Mouse (Mus musculus): ENCODE data around the gene Fam129a. TPM values are rescaled to one million over a fixed set of nuclear protein-coding genes. Genes with fewer than 3 reads are reported as not detected.

Fam129a gene
- polyA plus RNA-seq (2015; fragmentation: Nextera tagmentation; extraction: Ambion mirVana), result 0.94 and 0.96 TPM in 2 replicates

DNA sequence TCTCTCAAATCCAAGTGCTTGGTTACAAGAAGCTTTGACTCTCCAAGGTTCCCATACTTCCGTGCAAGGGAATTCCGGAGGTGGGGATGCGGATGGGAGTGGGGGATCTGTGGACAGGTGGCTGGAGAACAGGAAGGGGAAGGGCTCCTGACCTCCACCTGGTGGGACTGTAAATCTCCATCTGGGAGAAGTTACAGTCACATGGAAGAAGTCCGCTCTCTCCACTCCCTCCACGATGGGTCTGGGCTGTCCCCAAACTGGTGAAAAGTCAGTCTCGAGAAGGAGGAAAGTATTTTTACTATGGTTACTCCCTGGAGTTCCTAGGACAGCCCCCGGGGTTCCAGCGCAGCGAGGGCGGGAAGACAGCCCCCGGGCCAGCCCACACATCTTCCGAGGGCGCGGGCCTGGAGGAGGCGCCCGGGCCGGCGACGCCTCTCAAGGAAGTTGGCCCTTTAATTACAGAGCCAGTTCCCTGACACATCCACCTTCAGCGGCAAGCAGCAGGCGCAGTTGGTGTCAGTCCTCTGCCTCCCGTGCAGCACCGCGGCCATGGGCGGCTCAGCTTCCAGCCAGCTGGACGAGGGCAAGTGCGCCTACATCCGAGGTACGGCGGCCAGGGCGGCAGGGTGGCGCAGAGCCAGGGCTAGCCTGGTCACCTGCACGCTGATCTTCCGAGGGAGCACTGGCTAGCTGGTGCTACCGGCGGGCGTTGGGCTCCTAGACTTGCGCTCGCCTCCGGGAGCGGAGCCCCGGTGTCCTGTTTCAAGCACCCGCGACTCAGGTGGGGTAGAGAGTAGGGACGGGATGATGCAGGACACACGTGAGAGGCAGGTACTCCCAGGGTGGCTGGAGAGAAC, at the start of gene Fam129a:
Gene Fam129a, plus strand, starts transcription at position 206 of the 857 bp plus-strand sequence.
- WGBS, result 5% methylated on average over 46 of the region's 46 CpGs
- Histone ChIP-seq H3K4me3 (peak within 1 kb of the TSS; percentile 35), H3K9me3 (no peaks in the 10 kb centered on the region), H3K4me1 (replicated peaks) (peaks cover 8% of the 10 kb centered on the region), H3K27ac (replicated peaks) (no peak within 1 kb of the TSS), H3K4me2 (peak within 1 kb of the TSS; percentile 64), H3K36me3 (no peaks in the 10 kb centered on the region), H3K27me3 (peaks cover 19% of the 10 kb centered on the region), H3K9ac (peak within 1 kb of the TSS; percentile 17; the same call in 1 of the 2 replicates)
- ATAC-seq (ENCODE audit: low FRiP score, low read depth), result peak; percentile 65

DNA sequence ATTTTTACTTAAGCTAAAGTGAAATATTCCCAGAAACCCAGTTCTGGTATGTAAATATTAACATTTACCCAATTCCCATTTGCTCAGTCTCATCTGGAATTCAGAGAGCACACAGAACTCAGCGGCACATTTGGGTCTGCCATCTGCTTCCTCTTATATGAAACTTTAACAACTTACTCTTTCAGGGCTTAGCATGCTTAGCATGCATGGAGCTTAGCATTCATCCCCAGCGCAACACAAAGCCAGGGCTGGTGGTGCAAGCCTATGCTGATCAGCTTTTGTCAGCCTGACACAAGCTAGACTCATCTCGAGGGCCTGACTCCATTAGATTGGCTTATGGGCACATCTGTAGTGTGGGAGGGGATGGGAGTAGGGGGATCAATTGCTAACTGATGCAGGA, 44.3 kb upstream of the Fam129a start:
- H3K9me3 ChIP-seq, result no peaks in the 10 kb centered on the region
- no peak overlapping the region for H3K4me3 ChIP-seq
- no peak overlapping the region for H3K27ac ChIP-seq (replicated peaks)
- no peaks in the 10 kb centered on the region for H3K27me3 ChIP-seq
- no peak overlapping the region for H3K4me2 ChIP-seq
- H3K36me3 ChIP-seq, result no peaks in the 10 kb centered on the region
- H3K9ac ChIP-seq, result no peak overlapping the region
- ATAC-seq (ENCODE audit: low FRiP score, low read depth), result no peak
- no peaks in the 10 kb centered on the region for H3K4me1 ChIP-seq (replicated peaks)
- 54% methylated on average over 3 of the region's 3 CpGs for WGBS

DNA sequence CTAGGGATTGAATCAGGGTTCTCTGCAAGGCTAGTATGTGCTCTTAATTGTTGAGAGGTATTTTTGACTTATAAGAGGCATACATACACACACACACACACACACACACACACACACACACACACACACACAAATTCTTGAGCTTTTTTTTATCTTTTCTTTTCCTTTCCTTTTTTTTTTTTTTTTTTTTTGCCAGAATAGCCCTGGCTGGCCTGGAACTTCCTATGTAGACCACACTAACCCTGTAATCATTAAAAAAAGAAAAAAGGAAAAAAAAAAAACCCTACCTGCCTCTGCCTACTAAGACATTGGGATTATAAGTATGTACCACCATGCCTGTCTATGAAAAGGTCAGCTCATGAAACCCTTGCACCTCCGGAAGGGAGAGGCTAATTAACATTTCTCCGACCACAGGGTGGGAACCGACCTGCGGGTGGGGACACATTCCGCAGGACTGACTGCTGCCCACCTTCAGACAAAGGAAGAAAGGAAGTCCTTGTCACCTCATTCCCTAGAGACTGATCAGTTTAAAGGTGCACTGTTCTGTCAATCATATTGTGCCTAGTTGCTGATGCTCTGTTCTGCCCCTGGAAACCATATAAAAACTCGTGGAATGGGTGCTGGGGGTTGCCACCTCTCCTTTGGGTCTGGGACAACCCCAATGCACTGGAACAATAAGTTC, 27.0 kb upstream of the Fam129a start:
- no peak for ATAC-seq (ENCODE audit: low FRiP score, low read depth)
- H3K4me2 ChIP-seq, result no peak overlapping the region
- WGBS, result 77% methylated on average over 6 of the region's 6 CpGs
- no peaks in the 10 kb centered on the region for H3K4me1 ChIP-seq (replicated peaks)
- H3K4me3 ChIP-seq, result no peak overlapping the region
- H3K36me3 ChIP-seq, result no peaks in the 10 kb centered on the region
- H3K9ac ChIP-seq, result no peak overlapping the region
- H3K9me3 ChIP-seq, result no peaks in the 10 kb centered on the region
- H3K27me3 ChIP-seq, result no peaks in the 10 kb centered on the region
- no peak overlapping the region for H3K27ac ChIP-seq (replicated peaks)

DNA sequence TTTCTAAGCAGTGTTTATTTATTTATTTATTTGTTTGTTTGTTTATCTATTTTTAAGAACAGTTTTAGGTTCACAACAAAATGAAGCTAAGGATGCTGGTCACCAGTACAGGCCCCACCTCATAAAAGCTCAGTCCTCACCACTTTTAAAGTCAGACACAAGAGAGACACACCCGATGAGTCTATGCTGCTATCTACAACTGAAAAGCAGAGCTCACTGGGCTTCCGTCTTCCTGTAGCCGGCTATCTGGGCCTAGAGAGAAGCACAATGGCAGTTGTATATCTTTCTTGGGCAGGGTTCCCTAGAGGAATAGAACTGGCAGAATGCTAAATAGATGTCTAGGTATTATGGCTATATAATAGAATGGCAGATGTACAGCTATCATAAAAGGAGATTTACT, 26.4 kb upstream of the Fam129a start:
- H3K4me1 ChIP-seq (replicated peaks), result no peaks in the 10 kb centered on the region
- H3K36me3 ChIP-seq, result no peaks in the 10 kb centered on the region
- H3K27me3 ChIP-seq, result no peaks in the 10 kb centered on the region
- no peak overlapping the region for H3K9ac ChIP-seq
- no peak overlapping the region for H3K4me2 ChIP-seq
- ATAC-seq (ENCODE audit: low FRiP score, low read depth), result no peak
- H3K9me3 ChIP-seq, result no peaks in the 10 kb centered on the region
- no peak overlapping the region for H3K4me3 ChIP-seq
- H3K27ac ChIP-seq (replicated peaks), result no peak overlapping the region
- WGBS, result 86% methylated on average over 3 of the region's 3 CpGs

DNA sequence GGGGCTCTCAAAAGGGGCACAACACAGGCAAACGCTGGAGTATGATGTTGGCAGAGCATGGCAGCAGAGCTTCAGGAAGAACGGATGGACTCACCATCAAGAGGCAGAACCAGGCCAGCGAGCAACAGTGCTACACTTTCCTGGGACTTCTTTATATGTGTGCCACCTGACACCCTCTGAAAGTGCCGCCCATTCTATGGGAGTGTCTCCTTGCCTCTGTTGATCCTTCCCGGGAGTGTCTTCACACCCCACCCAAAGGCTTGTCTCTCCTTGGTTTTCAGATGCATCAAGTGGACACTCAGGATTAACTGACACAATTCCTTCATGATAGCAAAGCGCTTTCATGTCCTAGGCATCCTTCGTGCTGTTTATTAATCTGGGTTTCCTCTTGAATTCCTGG, 25.4 kb upstream of the Fam129a start:
- Histone ChIP-seq H3K27ac (replicated peaks) (no peak overlapping the region), H3K9ac (no peak overlapping the region), H3K4me1 (replicated peaks) (no peaks in the 10 kb centered on the region), H3K27me3 (no peaks in the 10 kb centered on the region), H3K4me2 (no peak overlapping the region), H3K4me3 (no peak overlapping the region), H3K9me3 (no peaks in the 10 kb centered on the region), H3K36me3 (no peaks in the 10 kb centered on the region)
- WGBS, result 85% methylated on average over 7 of the region's 7 CpGs
- ATAC-seq (ENCODE audit: low FRiP score, low read depth), result no peak

DNA sequence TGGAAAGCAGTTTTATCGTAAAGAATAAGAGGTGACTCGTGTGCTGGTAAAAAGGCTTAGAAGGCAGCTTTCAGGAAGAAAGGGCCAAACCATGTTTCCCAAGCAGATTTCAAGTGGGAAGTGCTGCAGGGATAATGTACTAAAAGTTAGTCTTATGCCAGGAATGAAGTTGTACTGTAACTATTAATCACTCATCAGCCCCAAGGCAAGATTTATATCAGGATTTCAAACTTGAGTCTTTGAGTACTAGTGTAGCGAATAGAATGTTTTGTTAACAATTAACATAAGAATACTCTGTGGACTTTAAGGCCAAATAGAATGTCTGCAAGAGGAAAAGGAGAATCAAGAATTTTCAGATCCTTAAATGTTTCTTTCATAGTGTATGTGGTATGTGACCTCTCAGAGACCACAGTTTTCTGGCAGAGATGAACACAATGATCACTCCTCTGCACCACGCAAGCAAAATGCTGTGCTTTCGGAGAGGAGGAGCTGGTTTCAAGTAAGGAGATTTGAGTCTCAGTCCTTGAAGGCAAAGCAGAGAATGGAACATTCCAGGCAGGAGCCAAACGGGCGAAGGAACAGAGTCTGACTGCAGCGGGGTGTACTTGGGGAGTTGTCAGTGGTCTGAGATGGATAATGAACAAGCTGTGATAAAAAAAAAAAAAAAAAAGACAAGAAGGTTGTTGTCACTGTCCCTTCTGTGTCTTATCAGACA, 21.9 kb upstream of the Fam129a start:
- WGBS, result 77% methylated on average over 8 of the region's 8 CpGs

DNA sequence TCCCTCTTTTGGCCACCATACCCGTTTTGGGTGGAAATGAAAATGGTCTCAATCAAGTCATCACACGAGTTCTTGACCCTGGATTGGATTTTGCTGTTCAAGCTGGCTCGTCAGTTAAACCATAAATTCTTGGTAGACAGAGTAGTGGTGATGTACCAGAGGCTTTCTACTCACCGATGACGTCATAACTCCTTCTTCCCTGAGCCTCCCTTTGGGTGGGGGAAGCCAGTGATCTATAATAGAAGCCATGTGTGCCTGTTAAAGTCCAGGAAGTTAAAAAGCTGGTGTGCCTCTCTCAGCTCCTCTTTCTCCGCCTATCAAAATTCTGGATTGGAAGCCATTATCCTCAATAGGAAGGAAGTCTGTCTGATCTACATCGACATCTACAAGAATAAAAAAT, 21.2 kb upstream of the Fam129a start:
- Histone ChIP-seq H3K27me3 (no peaks in the 10 kb centered on the region), H3K4me1 (replicated peaks) (no peaks in the 10 kb centered on the region; the same call in 1 of the 2 replicates), H3K9me3 (no peaks in the 10 kb centered on the region), H3K36me3 (no peaks in the 10 kb centered on the region), H3K4me3 (no peak overlapping the region), H3K27ac (replicated peaks) (no peak overlapping the region), H3K4me2 (no peak overlapping the region), H3K9ac (no peak overlapping the region)
- WGBS, result 89% methylated on average over 7 of the region's 7 CpGs
- no peak for ATAC-seq (ENCODE audit: low FRiP score, low read depth)

More for the DNA sequence above, 21.9 kb upstream of the Fam129a start:
- Histone ChIP-seq H3K9ac (no peak overlapping the region), H3K36me3 (no peaks in the 10 kb centered on the region), H3K4me2 (no peak overlapping the region), H3K4me1 (replicated peaks) (no peaks in the 10 kb centered on the region; the same call in 1 of the 2 replicates), H3K9me3 (no peaks in the 10 kb centered on the region), H3K27ac (replicated peaks) (no peak overlapping the region), H3K4me3 (no peak overlapping the region), H3K27me3 (no peaks in the 10 kb centered on the region)
- no peak for ATAC-seq (ENCODE audit: low FRiP score, low read depth)

DNA sequence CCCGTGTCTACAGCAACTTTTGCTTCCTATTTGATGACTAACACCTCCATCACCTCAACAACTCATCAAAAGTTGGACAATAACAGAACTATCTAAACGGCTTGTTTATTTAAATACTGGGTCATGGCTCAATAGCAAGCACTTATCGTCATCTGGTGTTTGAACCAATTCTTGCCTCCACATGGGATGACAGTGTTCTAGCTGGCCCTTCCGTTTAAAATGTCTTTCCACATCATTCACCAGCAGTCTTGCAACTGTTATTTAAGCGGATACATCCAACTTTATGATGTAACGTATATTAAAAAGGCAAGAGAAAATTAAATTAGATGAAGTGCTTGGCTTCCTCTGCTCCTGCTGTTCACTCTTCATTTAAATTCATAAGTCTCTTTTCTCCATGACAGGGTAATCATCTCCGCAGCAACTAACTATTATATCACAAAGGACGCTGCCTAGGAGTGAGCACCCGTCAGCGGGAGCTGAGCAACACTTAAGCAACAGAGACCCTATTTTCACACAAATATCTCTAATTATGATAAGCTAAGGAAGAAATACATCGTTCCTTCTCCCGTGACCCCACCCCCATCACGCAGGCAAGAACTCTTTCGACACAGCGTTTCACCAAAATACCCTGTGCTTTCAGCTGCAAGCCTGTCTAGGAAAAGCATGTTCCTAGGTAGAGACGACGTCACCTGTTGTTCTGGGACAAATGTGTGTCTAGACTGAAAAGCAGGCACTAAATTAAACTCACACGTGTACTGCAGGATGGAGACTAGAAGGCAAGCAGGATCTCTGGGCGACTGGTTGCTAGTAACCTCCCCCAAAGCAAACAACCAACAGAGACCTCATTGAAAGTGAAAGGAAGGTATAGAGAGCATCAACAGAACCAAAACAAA, 20.2 kb upstream of the Fam129a start:
- Histone ChIP-seq H3K27me3 (no peaks in the 10 kb centered on the region), H3K9me3 (no peaks in the 10 kb centered on the region), H3K4me2 (peak overlapping the region; percentile 41), H3K4me3 (no peak overlapping the region), H3K9ac (no peak overlapping the region), H3K36me3 (no peaks in the 10 kb centered on the region), H3K27ac (replicated peaks) (no peak overlapping the region), H3K4me1 (replicated peaks) (no peaks in the 10 kb centered on the region; the same call in 1 of the 2 replicates)
- ATAC-seq (ENCODE audit: low FRiP score, low read depth), result no peak
- 31% methylated on average over 19 of the region's 19 CpGs for WGBS

DNA sequence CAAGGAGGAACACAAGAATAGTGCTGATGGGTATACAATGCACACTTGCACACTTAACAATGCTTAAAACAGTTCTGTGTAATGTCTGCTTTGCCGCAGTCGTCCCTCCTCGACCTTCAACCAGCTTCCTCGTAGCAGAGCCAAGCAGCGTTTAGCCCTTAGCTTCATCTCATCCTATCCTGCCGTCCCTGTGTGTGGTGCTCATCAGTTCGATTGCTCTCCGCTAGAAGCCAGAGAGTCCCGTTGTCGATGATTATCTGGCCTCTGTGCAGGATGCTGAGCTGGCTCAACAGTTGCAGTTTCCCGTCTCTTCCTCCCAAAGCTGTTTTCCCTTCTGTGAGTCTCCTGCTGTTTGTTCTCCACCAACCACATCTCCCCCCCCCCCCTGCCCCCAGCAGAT, 10.4 kb upstream of the Fam129a start:
- Histone ChIP-seq H3K4me3 (no peak overlapping the region), H3K4me1 (replicated peaks) (peaks cover 8% of the 10 kb centered on the region), H3K4me2 (no peak overlapping the region), H3K27ac (replicated peaks) (no peak overlapping the region), H3K9ac (no peak overlapping the region), H3K27me3 (no peaks in the 10 kb centered on the region), H3K9me3 (no peaks in the 10 kb centered on the region), H3K36me3 (no peaks in the 10 kb centered on the region)
- ATAC-seq (ENCODE audit: low FRiP score, low read depth), result no peak
- WGBS, result 64% methylated on average over 11 of the region's 11 CpGs

DNA sequence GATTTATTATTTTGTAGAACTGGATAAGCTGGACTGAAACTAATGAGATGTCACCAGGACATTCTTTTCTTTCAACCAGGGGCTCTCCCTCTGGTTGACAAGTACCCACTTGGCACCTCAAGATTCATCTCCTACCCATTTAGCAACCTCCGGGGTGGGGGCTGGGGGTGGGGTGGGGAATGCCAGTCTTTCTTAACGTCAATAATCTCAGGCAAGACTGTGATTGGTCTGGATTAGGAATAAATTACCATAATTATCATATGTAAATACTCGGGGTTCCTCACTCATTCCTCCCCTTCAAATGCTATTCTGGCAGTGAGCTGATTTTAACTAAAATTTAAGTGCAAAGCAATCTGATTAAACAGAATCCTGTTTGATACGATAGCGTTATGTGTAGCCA, 7.6 kb upstream of the Fam129a start:
- Histone ChIP-seq H3K9ac (no peak overlapping the region), H3K4me2 (no peak overlapping the region), H3K9me3 (no peaks in the 10 kb centered on the region), H3K4me1 (replicated peaks) (peaks cover 8% of the 10 kb centered on the region), H3K4me3 (no peak overlapping the region), H3K27ac (replicated peaks) (no peak overlapping the region), H3K27me3 (no peaks in the 10 kb centered on the region), H3K36me3 (no peaks in the 10 kb centered on the region)
- WGBS, result 55% methylated on average over 5 of the region's 5 CpGs
- no peak for ATAC-seq (ENCODE audit: low FRiP score, low read depth)

DNA sequence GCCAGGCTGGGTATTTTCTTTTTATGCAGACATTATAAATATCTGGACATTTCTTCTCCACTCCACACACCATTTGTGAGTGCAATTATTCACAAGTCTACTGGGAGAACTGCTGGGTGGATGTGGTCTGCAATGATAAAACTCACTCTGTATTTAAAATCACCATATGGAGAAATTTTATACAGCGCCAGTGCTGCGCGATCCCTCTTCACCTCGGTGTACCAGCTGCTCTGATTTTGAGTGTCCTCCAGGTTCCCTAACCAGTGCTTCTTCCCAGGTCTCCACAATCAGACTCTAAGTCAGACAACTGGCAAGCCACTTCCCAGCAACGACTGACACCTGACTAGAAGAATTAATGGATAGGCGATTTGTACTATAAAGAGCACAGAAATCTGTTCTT, 7.1 kb upstream of the Fam129a start:
- ATAC-seq (ENCODE audit: low FRiP score, low read depth), result no peak
- Histone ChIP-seq H3K36me3 (no peaks in the 10 kb centered on the region), H3K9me3 (no peaks in the 10 kb centered on the region), H3K27me3 (no peaks in the 10 kb centered on the region), H3K4me2 (no peak overlapping the region; the same call in 1 of the 2 replicates), H3K4me1 (replicated peaks) (peaks cover 8% of the 10 kb centered on the region), H3K9ac (no peak overlapping the region), H3K4me3 (no peak overlapping the region), H3K27ac (replicated peaks) (no peak overlapping the region)
- 40% methylated on average over 6 of the region's 6 CpGs for WGBS
